Mouse (Mus musculus) liver, embryonic 13.5 days (tissue): ENCODE results near the gene Slc35e1. TPM values are rescaled to one million over a fixed set of nuclear protein-coding genes. Genes with fewer than 3 reads are reported as not detected.

ENCODE experiments used
- ATAC-seq: fragments of 200-750 bp; cut with Nextera tagmentation; 2 replicates; pipeline ENCODE4 v1.8.0; 2017; ENCODE audit warnings: low read depth, mild to moderate bottlenecking, moderate number of reproducible peaks, moderate library complexity
- DNase-seq: peaks from one replicate; pipeline ENCODE4 v3.0.0; 2022
- H3K27ac ChIP-seq: fragments of 300-500 bp; sonication (generic); 2 replicates; pipeline ENCODE4 v1.5.1; 2015; ENCODE audit warnings: moderate library complexity, mild to moderate bottlenecking, inconsistent platforms
- H3K27me3 ChIP-seq: fragments of 300-500 bp; sonication (generic); 2 replicates; pipeline ENCODE4 v1.6.1; 2015; ENCODE audit warnings: mild to moderate bottlenecking, inconsistent platforms
- H3K36me3 ChIP-seq: fragments of 300-500 bp; sonication (generic); 2 replicates; pipeline ENCODE4 v1.6.1; 2015; ENCODE audit warnings: mild to moderate bottlenecking, inconsistent platforms
- H3K4me1 ChIP-seq: fragments of 300-500 bp; sonication (generic); replicated peaks from 2 replicates; pipeline ENCODE4 v1.6.1; 2015; ENCODE audit warnings: inconsistent platforms
- H3K4me2 ChIP-seq: fragments of 300-500 bp; sonication (generic); 2 replicates; pipeline ENCODE4 v1.6.1; 2015; ENCODE audit warnings: inconsistent platforms, mild to moderate bottlenecking, moderate library complexity
- H3K4me3 ChIP-seq: fragments of 300-500 bp; sonication (generic); replicated peaks from 2 replicates; pipeline ENCODE4 v1.5.1; 2015; ENCODE audit warnings: mild to moderate bottlenecking, inconsistent platforms
- H3K9ac ChIP-seq: fragments of 300-500 bp; sonication (generic); 2 replicates; pipeline ENCODE4 v1.6.1; 2015; ENCODE audit warnings: mild to moderate bottlenecking, inconsistent platforms
- H3K9me3 ChIP-seq: fragments of 300-500 bp; sonication (generic); replicated peaks from 2 replicates; pipeline ENCODE4 v1.6.1; 2016; ENCODE audit warnings: inconsistent platforms
- WGBS: fragments of 180-500 bp; shearing (Covaris S2); methylation state at CpG from one replicate; pipeline ENCODE4 v1.1.7; 2015; ENCODE audit not compliant: insufficient replicate concordance; 5-methylcytosine and 5-hydroxymethylcytosine counted together
- polyA plus RNA-seq: library from polyadenylated mRNA; unstranded; fragments of >200 nt; fragmentation: Nextera tagmentation; extraction: Ambion mirVana; gene quantifications from 2 replicates; pipeline ENCODE4 v1.2.1, GENCODE M21; 2015

The Slc35e1 gene
- polyA plus RNA-seq, 1 experiment from 2014 or later = 6.1 TPM

GRCm38 (mm10) chr8:72500521-72500931 lies 8.1 kb upstream of the Slc35e1 start:
- Histone ChIP-seq H3K4me3 (no peak overlapping the region), H3K4me2 (no peak overlapping the region), H3K4me1 (peaks cover 66% of the 10 kb centered on the region), H3K27ac (no peak overlapping the region), H3K27me3 (no peaks in the 10 kb centered on the region), H3K9ac (no peak overlapping the region), H3K36me3 (peaks cover 41% of the 10 kb centered on the region), H3K9me3 (no peaks in the 10 kb centered on the region)
- 88% methylated on average over 1 of the region's 1 CpGs for WGBS
- DNase-seq (no peak), ATAC-seq (no peak)

GRCm38 (mm10) chr8:72499521-72500284 lies 7.3 kb upstream of the Slc35e1 start:
- no peak overlapping the region for H3K4me2 ChIP-seq
- ATAC-seq = no peak
- no peaks in the 10 kb centered on the region for H3K27me3 ChIP-seq
- H3K36me3 ChIP-seq = peaks cover 50% of the 10 kb centered on the region
- H3K27ac ChIP-seq = no peak overlapping the region
- WGBS = 72% methylated on average over 2 of the region's 2 CpGs
- peaks cover 66% of the 10 kb centered on the region for H3K4me1 ChIP-seq
- no peak for DNase-seq
- H3K9ac ChIP-seq = no peak overlapping the region
- no peak overlapping the region for H3K4me3 ChIP-seq
- no peaks in the 10 kb centered on the region for H3K9me3 ChIP-seq

DNA sequence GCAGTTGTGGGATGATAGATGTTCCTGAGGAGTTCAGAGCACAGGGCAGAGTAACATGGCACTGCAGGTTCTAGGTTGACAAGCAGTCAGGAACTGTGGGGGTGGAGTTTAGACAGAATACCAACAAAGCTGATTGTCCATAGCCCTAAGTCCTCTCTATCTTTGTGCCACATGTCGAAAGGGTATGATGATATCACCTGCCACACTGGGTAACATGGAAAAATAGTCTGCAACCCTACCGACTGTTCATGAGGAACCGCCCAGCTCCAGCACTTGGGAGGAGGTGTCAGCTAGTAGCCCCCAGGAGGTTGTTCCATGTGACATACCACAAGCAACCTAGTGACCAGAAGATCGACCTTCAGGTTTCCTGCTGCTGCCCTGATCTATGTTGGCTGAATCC lies 6.1 kb upstream of the Slc35e1 start:
- Histone ChIP-seq H3K4me2 (no peak overlapping the region), H3K36me3 (peaks cover 50% of the 10 kb centered on the region), H3K4me1 (peaks cover 66% of the 10 kb centered on the region), H3K27ac (0 out of 2 replicates have a peak overlapping the region, but pooled peaks have one; percentile 24), H3K4me3 (no peak overlapping the region), H3K27me3 (no peaks in the 10 kb centered on the region), H3K9me3 (no peaks in the 10 kb centered on the region), H3K9ac (no peak overlapping the region)
- WGBS = 39% methylated on average over 4 of the region's 4 CpGs
- DNase-seq (no peak), ATAC-seq (peak; percentile 18; the same call in 1 of the 2 replicates)

DNA sequence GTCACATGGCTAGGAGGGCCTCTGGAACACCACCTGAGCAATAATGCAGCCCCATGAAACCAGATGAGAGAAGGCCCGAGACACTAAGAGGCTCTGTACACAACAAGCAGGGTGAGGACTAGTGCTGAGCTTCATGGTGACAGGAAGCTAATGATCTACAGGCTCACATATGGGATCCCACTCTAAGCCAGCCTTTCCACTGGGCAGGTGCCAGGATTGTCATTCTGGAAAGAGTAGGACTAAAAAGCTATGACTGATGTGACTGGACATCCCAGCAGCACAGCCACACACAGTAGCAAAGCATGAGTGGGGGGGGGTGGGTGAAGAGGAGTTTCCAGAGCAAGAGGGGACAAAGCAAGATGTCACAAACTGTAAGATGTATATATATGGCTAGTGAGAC lies 5.5 kb upstream of the Slc35e1 start:
- DNase-seq = no peak
- WGBS = 73% methylated on average over 1 of the region's 1 CpGs
- no peak overlapping the region for H3K27ac ChIP-seq
- H3K4me3 ChIP-seq = no peak overlapping the region
- H3K27me3 ChIP-seq = no peaks in the 10 kb centered on the region
- H3K9ac ChIP-seq = no peak overlapping the region
- no peaks in the 10 kb centered on the region for H3K9me3 ChIP-seq
- H3K4me2 ChIP-seq = no peak overlapping the region
- H3K36me3 ChIP-seq = peaks cover 50% of the 10 kb centered on the region
- peaks cover 67% of the 10 kb centered on the region for H3K4me1 ChIP-seq
- no peak for ATAC-seq

- Histone ChIP-seq H3K4me3 (no peak overlapping the region), H3K36me3 (peaks cover 44% of the 10 kb centered on the region), H3K27ac (no peak overlapping the region), H3K4me1 (peaks cover 70% of the 10 kb centered on the region), H3K9me3 (no peaks in the 10 kb centered on the region), H3K4me2 (no peak overlapping the region), H3K9ac (no peak overlapping the region), H3K27me3 (no peaks in the 10 kb centered on the region)
- no peak for DNase-seq
- ATAC-seq = no peak
- WGBS = 90% methylated on average over 19 of the region's 19 CpGs
Observed at GRCm38 (mm10) chr8:72496217-72496616, 3.8 kb upstream of the Slc35e1 start.

GRCm38 (mm10) chr8:72495411-72496111 lies 3.1 kb upstream of the Slc35e1 start:
- Histone ChIP-seq H3K9me3 (no peaks in the 10 kb centered on the region), H3K4me2 (no peak overlapping the region), H3K36me3 (peaks cover 44% of the 10 kb centered on the region), H3K27ac (no peak overlapping the region), H3K4me3 (no peak overlapping the region), H3K4me1 (peaks cover 76% of the 10 kb centered on the region), H3K27me3 (no peaks in the 10 kb centered on the region), H3K9ac (no peak overlapping the region)
- ATAC-seq (no peak), DNase-seq (no peak)
- WGBS = 86% methylated on average over 23 of the region's 23 CpGs

- H3K4me1 ChIP-seq = peaks cover 71% of the 10 kb centered on the region
- peaks cover 50% of the 10 kb centered on the region for H3K36me3 ChIP-seq
- H3K27ac ChIP-seq = peak overlapping the region; percentile 72
- H3K9ac ChIP-seq = peak overlapping the region; percentile 74
- H3K9me3 ChIP-seq = no peaks in the 10 kb centered on the region
- peak overlapping the region; percentile 91 for H3K4me2 ChIP-seq
- peak overlapping the region; percentile 98 for H3K4me3 ChIP-seq
- DNase-seq (no peak), ATAC-seq (no peak)
- H3K27me3 ChIP-seq = no peaks in the 10 kb centered on the region
- 11% methylated on average over 8 of the region's 8 CpGs for WGBS
Observed at GRCm38 (mm10) chr8:72493381-72493780, 967 bp upstream of the Slc35e1 start.

- Histone ChIP-seq H3K4me1 (peaks cover 68% of the 10 kb centered on the region), H3K4me3 (peak overlapping the region; percentile 98), H3K4me2 (peak overlapping the region; percentile 91), H3K27ac (peak overlapping the region; percentile 87), H3K36me3 (peaks cover 57% of the 10 kb centered on the region), H3K9ac (peak overlapping the region; percentile 94), H3K27me3 (no peaks in the 10 kb centered on the region), H3K9me3 (no peaks in the 10 kb centered on the region)
- DNase-seq (peak; percentile 98), ATAC-seq (peak; percentile 95)
- under 1% methylated on average over 52 of the region's 56 CpGs for WGBS
Observed at GRCm38 (mm10) chr8:72492622-72493081, 238 bp upstream of the Slc35e1 start.

- Histone ChIP-seq H3K4me1 (peaks cover 71% of the 10 kb centered on the region), H3K4me3 (peak overlapping the region; percentile 98), H3K9me3 (no peaks in the 10 kb centered on the region), H3K27me3 (no peaks in the 10 kb centered on the region), H3K27ac (0 out of 2 replicates have a peak overlapping the region, but pooled peaks have one; percentile 6), H3K4me2 (peak overlapping the region; percentile 91), H3K9ac (peak overlapping the region; percentile 94), H3K36me3 (peaks cover 57% of the 10 kb centered on the region)
- ATAC-seq (no peak), DNase-seq (no peak)
- WGBS = 71% methylated on average over 2 of the region's 2 CpGs
Observed at GRCm38 (mm10) chr8:72491017-72491416, 1.4 kb downstream of the Slc35e1 start.

GRCm38 (mm10) chr8:72487014-72487413 lies 5.4 kb downstream of the Slc35e1 start:
- no peak overlapping the region for H3K4me3 ChIP-seq
- peaks cover 81% of the 10 kb centered on the region for H3K36me3 ChIP-seq
- DNase-seq = no peak
- H3K27ac ChIP-seq = no peak overlapping the region
- no peaks in the 10 kb centered on the region for H3K9me3 ChIP-seq
- H3K4me1 ChIP-seq = peaks cover 45% of the 10 kb centered on the region
- H3K4me2 ChIP-seq = no peak overlapping the region
- ATAC-seq = no peak
- H3K9ac ChIP-seq = no peak overlapping the region; the same call in 1 of the 2 replicates
- no peaks in the 10 kb centered on the region for H3K27me3 ChIP-seq

DNA sequence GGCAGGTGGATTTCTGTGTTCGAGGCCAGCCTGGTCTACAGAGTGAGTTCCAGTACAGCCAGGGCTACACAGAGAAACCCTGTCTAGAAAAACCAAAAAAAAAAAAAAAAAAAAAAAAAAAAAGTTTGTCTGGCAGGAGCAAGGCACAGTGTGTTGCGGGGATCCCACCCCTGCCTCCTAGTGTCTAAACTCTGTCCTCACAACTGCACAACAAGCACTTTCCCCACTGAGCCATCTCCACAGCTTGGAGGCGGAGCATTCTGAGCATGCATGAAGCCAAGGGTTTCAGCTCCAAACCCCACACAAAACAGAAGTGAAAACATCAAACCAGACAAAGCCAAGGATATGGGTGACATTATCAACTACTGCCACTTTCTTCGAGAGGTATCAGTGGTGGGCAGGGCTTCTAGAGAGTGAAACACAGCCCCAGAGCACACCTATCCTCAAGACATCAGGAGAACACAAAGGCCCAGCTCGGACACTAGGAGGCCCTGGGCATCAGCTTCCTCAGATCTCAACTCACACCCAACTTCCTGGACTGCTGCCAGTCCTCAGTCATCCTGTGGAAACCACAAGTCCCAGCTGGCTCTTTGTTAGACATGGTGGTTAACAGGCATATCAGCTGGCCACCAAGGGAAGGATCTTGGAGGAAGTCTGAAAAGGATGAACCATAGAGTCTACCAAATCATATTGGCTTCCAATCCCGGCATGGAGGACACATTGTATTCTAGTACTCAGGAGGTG lies 6.8 kb downstream of the Slc35e1 start:
- 0 out of 2 replicates have a peak, but pooled peaks have one; percentile 30 for ATAC-seq
- 47% methylated on average over 6 of the region's 6 CpGs for WGBS
- peaks cover 92% of the 10 kb centered on the region for H3K36me3 ChIP-seq

More for the DNA sequence above, 6.8 kb downstream of the Slc35e1 start:
- DNase-seq = no peak
- no peak overlapping the region for H3K4me3 ChIP-seq
- peaks cover 31% of the 10 kb centered on the region for H3K4me1 ChIP-seq
- H3K9ac ChIP-seq = no peak overlapping the region
- H3K4me2 ChIP-seq = no peak overlapping the region
- H3K27ac ChIP-seq = peak overlapping the region; percentile 23; the same call in 1 of the 2 replicates
- no peaks in the 10 kb centered on the region for H3K9me3 ChIP-seq
- H3K27me3 ChIP-seq = no peaks in the 10 kb centered on the region
